Mouse (Mus musculus) forebrain, postnatal 0 days (tissue): ENCODE data around the gene Frg2f1. TPM values are rescaled to one million over a fixed set of nuclear protein-coding genes. Genes with fewer than 3 reads are reported as not detected.
"Not testable (repeated sequence)": the region's sequence is repeated elsewhere in the genome, so short reads cannot be mapped to it uniquely, and the experiment has no call there.

Experiments used
- ATAC-seq: fragments of 200-750 bp; cut with Nextera tagmentation; 2 replicates; pipeline ENCODE4 v1.8.0; 2017; ENCODE audit warnings: mild to moderate bottlenecking, moderate library complexity
- DNase-seq: peaks from one replicate; pipeline ENCODE4 v3.0.0-alpha.2; 2015
- H3K27ac ChIP-seq: fragments of 300-500 bp; sonication (generic); 2 replicates; pipeline ENCODE4 v1.5.1; 2014; ENCODE audit warnings: low read depth, mild to moderate bottlenecking, antibody characterized with exemption, low read length, moderate library complexity, mixed read lengths
- H3K27me3 ChIP-seq: fragments of 300-500 bp; sonication (generic); 2 replicates; pipeline ENCODE4 v1.6.1; 2014; ENCODE audit warnings: mild to moderate bottlenecking, low read length, mixed read lengths; ENCODE audit not compliant: insufficient read depth
- H3K36me3 ChIP-seq: fragments of 300-500 bp; sonication (generic); 2 replicates; pipeline ENCODE4 v1.6.1; 2014; ENCODE audit warnings: mild to moderate bottlenecking, moderate library complexity; ENCODE audit not compliant: insufficient read depth
- H3K4me1 ChIP-seq: fragments of 300-500 bp; sonication (generic); 2 replicates; pipeline ENCODE4 v1.6.1; 2014; ENCODE audit warnings: antibody characterized with exemption; ENCODE audit not compliant: insufficient read depth
- H3K4me2 ChIP-seq: fragments of 300-500 bp; sonication (generic); 2 replicates; pipeline ENCODE4 v1.6.1; 2014; ENCODE audit warnings: low read depth, mild to moderate bottlenecking, moderate library complexity
- H3K4me3 ChIP-seq: fragments of 300-500 bp; sonication (generic); 2 replicates; pipeline ENCODE4 v1.5.1; 2014; ENCODE audit warnings: low read depth, low read length, mixed read lengths
- H3K9ac ChIP-seq: fragments of 300-500 bp; sonication (generic); 2 replicates; pipeline ENCODE4 v1.6.1; 2014; ENCODE audit warnings: mild to moderate bottlenecking
- H3K9me3 ChIP-seq: fragments of 300-500 bp; sonication (generic); 2 replicates; pipeline ENCODE4 v1.6.1; 2016; ENCODE audit warnings: low read length
- CTCF ChIP-seq: sonication (generic); IDR thresholded peaks from 2 replicates; pipeline ENCODE4 v1.5.1; 2016; ENCODE audit warnings: antibody characterized with exemption, control low read depth, low read depth
- WGBS: fragments of 180-500 bp; shearing (Covaris S2); extraction: QIAGEN DNeasy Blood & Tissue Kit; methylation state at CpG from one replicate; pipeline ENCODE4 v1.1.7; 2014; 5-methylcytosine and 5-hydroxymethylcytosine counted together
- polyA plus RNA-seq: library from polyadenylated mRNA; unstranded; fragments of >200 nt; fragmentation: Nextera tagmentation; extraction: Ambion mirVana; gene quantifications from 2 replicates; pipeline ENCODE4 v1.2.1, GENCODE M21; 2015
- total RNA-seq: library from RNA; depleted of rRNA; stranded (reverse); fragments of >200 nt; gene quantifications from 2 replicates; pipeline ENCODE4 v1.2.3, GENCODE M21; 2014

Gene Frg2f1
- total and polyA plus RNA-seq, 2 experiments from 2014 or later = 11.3 to 36.5 TPM

GRCm38 (mm10) chr4:119555466-119555865, 16.1 kb upstream of the Frg2f1 start:
- Histone ChIP-seq H3K9ac (no peak overlapping the region), H3K4me2 (no peak overlapping the region), H3K27ac (no peak overlapping the region), H3K9me3 (no peaks in the 10 kb centered on the region), H3K36me3 (no peaks in the 10 kb centered on the region), H3K4me1 (no peaks in the 10 kb centered on the region), H3K27me3 (no peaks in the 10 kb centered on the region), H3K4me3 (no peak overlapping the region)
- DNase-seq (no peak), ATAC-seq (no peak)
- WGBS = 49% methylated on average over 2 of the region's 2 CpGs
- TF ChIP-seq CTCF = no peak

- H3K27ac ChIP-seq = no peak overlapping the region
- no peak overlapping the region for H3K4me2 ChIP-seq
- no peaks in the 10 kb centered on the region for H3K4me1 ChIP-seq
- H3K27me3 ChIP-seq = no peaks in the 10 kb centered on the region
- TF ChIP-seq CTCF = no peak
- H3K9me3 ChIP-seq = no peaks in the 10 kb centered on the region
- no peak overlapping the region for H3K4me3 ChIP-seq
- DNase-seq (no peak), ATAC-seq (no peak)
- H3K36me3 ChIP-seq = no peaks in the 10 kb centered on the region
- no peak overlapping the region for H3K9ac ChIP-seq
- WGBS = 91% methylated on average over 1 of the region's 1 CpGs
These were observed 11.5 kb upstream of the Frg2f1 start for GRCm38 (mm10) chr4:119550864-119551263.

GRCm38 (mm10) chr4:119540533-119540890, 1.2 kb upstream of the Frg2f1 start:
- H3K27ac ChIP-seq = peak overlapping the region; percentile 96
- H3K36me3 ChIP-seq = no peaks in the 10 kb centered on the region
- H3K9ac ChIP-seq = peak overlapping the region; percentile 92
- 4% methylated on average over 10 of the region's 10 CpGs for WGBS
- ATAC-seq = no peak
- no peaks in the 10 kb centered on the region for H3K27me3 ChIP-seq
- H3K9me3 ChIP-seq = no peaks in the 10 kb centered on the region
- H3K4me3 ChIP-seq = peak overlapping the region; percentile 94
- DNase-seq = peak; percentile 33
- H3K4me2 ChIP-seq = peak overlapping the region; percentile 68
- peaks cover 9% of the 10 kb centered on the region; the same call in 1 of the 2 replicates for H3K4me1 ChIP-seq
- no peak for TF ChIP-seq CTCF

GRCm38 (mm10) chr4:119539836-119540532, 655 bp upstream of the Frg2f1 start:
- Histone ChIP-seq H3K4me3 (peak overlapping the region; percentile 94), H3K27ac (peak overlapping the region; percentile 96), H3K27me3 (no peaks in the 10 kb centered on the region), H3K4me1 (peaks cover 9% of the 10 kb centered on the region; the same call in 1 of the 2 replicates), H3K9ac (peak overlapping the region; percentile 92), H3K4me2 (peak overlapping the region; percentile 68), H3K36me3 (no peaks in the 10 kb centered on the region), H3K9me3 (no peaks in the 10 kb centered on the region)
- DNase-seq (peak; percentile 57), ATAC-seq (peak; percentile 70)
- no peak for TF ChIP-seq CTCF
- WGBS = 2% methylated on average over 44 of the region's 76 CpGs

- ATAC-seq (no peak), DNase-seq (no peak)
- no peak overlapping the region for H3K9ac ChIP-seq
- no peak overlapping the region for H3K27ac ChIP-seq
- H3K27me3 ChIP-seq = no peaks in the 10 kb centered on the region
- H3K9me3 ChIP-seq = no peaks in the 10 kb centered on the region
- no peak for TF ChIP-seq CTCF
- H3K4me3 ChIP-seq = no peak overlapping the region
- no peak overlapping the region for H3K4me2 ChIP-seq
- WGBS = 77% methylated on average over 4 of the region's 4 CpGs
- H3K4me1 ChIP-seq = peaks cover 9% of the 10 kb centered on the region; the same call in 1 of the 2 replicates
- no peaks in the 10 kb centered on the region for H3K36me3 ChIP-seq
These were observed 1.9 kb downstream of the Frg2f1 start for GRCm38 (mm10) chr4:119537436-119537835.

GRCm38 (mm10) chr4:119536615-119537014, 2.7 kb downstream of the Frg2f1 start, which contains the start of gene Foxj3:
Gene Foxj3, plus strand, starts transcription at chr4:119537004.
- H3K36me3 ChIP-seq, ATAC-seq, H3K9ac ChIP-seq, H3K27me3 ChIP-seq, H3K4me1 ChIP-seq, H3K9me3 ChIP-seq, H3K27ac ChIP-seq, H3K4me3 ChIP-seq, DNase-seq, H3K4me2 ChIP-seq: not testable (repeated sequence)
- 88% methylated on average over 4 of the region's 4 CpGs for WGBS

- 57% methylated on average over 4 of the region's 4 CpGs for WGBS
- no peaks in the 10 kb centered on the region for H3K36me3 ChIP-seq
- H3K4me1 ChIP-seq = peaks cover 7% of the 10 kb centered on the region; the same call in 1 of the 2 replicates
- H3K27me3 ChIP-seq = no peaks in the 10 kb centered on the region
- no peak overlapping the region for H3K9ac ChIP-seq
- ATAC-seq (no peak), DNase-seq (no peak)
- no peak overlapping the region for H3K4me2 ChIP-seq
- no peaks in the 10 kb centered on the region for H3K9me3 ChIP-seq
- TF ChIP-seq CTCF = no peak
- no peak overlapping the region for H3K27ac ChIP-seq
- H3K4me3 ChIP-seq = no peak overlapping the region
These were observed 4.2 kb downstream of the Frg2f1 start for GRCm38 (mm10) chr4:119535103-119535502.
